In the genomic region with DNA sequence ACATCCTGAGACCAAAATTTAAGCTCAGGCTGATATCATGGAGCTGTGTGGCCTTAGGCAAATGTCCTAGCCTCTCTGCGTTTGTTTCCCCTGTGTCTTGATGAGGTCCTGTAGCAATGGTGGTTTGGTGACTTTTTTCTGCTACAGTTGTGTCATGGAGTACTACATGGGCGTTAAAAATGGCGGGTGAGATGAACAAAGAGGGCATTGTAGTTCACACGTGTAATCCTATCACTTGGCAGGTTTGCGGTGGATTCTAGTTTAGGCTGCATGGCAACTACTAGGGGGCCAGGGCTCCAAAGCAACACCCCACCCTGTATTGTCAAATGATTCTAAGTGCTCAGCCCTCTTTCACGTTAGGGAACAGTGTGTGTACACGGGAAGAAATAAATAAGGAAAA, we compare ENCODE assay signal across 21 mouse cellular contexts. TPM values are rescaled to one million over a fixed set of nuclear protein-coding genes. Genes with fewer than 3 reads are reported as not detected.
DNase-seq lines count a peak whose midpoint lies in the region; ATAC-seq lines count a peak whose summit lies in the region.
"Had no signal": no experiment of that assay in that cellular context is flagged by ENCODE, and none has a peak within 500 bp of the region (broad histone marks: within the 10 kb centered on the region; RNA-seq: fewer than 3 reads in every experiment).

No protein-coding gene starts in this region.

- 67% methylated on average over 7 of the region's 7 CpGs for WGBS in forebrain, embryonic 11.5 days
- WGBS in forebrain, embryonic 16.5 days = 54% methylated on average over 7 of the region's 7 CpGs
- WGBS in hindbrain, embryonic 14.5 days = 49% methylated on average over 7 of the region's 7 CpGs

- peak overlapping the region; percentile 15; the same call in 1 of the 2 replicates for H3K27ac ChIP-seq in forebrain, embryonic 11.5 days (ENCODE audit: low read depth, low read length)
- H3K27ac ChIP-seq in forebrain, embryonic 16.5 days (ENCODE audit: low read length) = no peak overlapping the region; the same call in 1 of the 2 replicates
- peak overlapping the region; percentile 6; the same call in 1 of the 2 replicates for H3K27ac ChIP-seq in hindbrain, embryonic 14.5 days
- H3K27ac ChIP-seq: embryonic facial prominence, embryonic 15.5 days; gastrocnemius, adult 2 months; stomach, postnatal 0 days had no signal

- DNase-seq in forebrain, embryonic 11.5 days (ENCODE audit: low spot score) = no peak
- DNase-seq in retina, postnatal 1 day = peak; percentile 63
- no peak for DNase-seq in retina, embryonic 14.5 days (ENCODE audit: low spot score)
- no peak for DNase-seq in hindbrain, embryonic 14.5 days (ENCODE audit: low spot score)
- no peak for DNase-seq in B cell, adult 2 months
- DNase-seq: adrenal gland, adult 2 months; gastrocnemius, adult 2 months; heart, postnatal 10 days; kidney, adult 2 months; kidney, postnatal 10 days; layer of hippocampus, postnatal 36 days; lung, postnatal 10 days; right cerebral cortex, adult 18-20 months had no signal

- H3K9me3 ChIP-seq in forebrain, embryonic 11.5 days (ENCODE audit: control insufficient read depth, low read length) = no peaks in the 10 kb centered on the region
- no peaks in the 10 kb centered on the region for H3K9me3 ChIP-seq in forebrain, embryonic 16.5 days (ENCODE audit: control insufficient read depth, low read length)
- no peaks in the 10 kb centered on the region for H3K9me3 ChIP-seq in hindbrain, embryonic 14.5 days (ENCODE audit: control insufficient read depth, low read length)
- H3K9me3 ChIP-seq: embryonic facial prominence, embryonic 15.5 days had no signal

- no peak overlapping the region for H3K9ac ChIP-seq in forebrain, embryonic 11.5 days (ENCODE audit: low read length)
- H3K9ac ChIP-seq in forebrain, embryonic 16.5 days (replicated peaks; ENCODE audit: low read depth, low read length) = no peak overlapping the region
- no peak overlapping the region for H3K9ac ChIP-seq in hindbrain, embryonic 14.5 days
- H3K9ac ChIP-seq: embryonic facial prominence, embryonic 15.5 days had no signal

- ATAC-seq in forebrain, embryonic 11.5 days (replicated peaks; ENCODE audit: low FRiP score) = no peak
- no peak for ATAC-seq in forebrain, embryonic 16.5 days
- no peak for ATAC-seq in hindbrain, embryonic 14.5 days (ENCODE audit: low FRiP score)
- no peak for ATAC-seq in erythroblast, adult 5-6 weeks (replicated peaks; ENCODE audit: low FRiP score, poor library complexity, severe bottlenecking)
- ATAC-seq: inflammation-experienced regulatory T-cells, adult 6 months had no signal

- H3K4me2 ChIP-seq in forebrain, embryonic 11.5 days (ENCODE audit: low read depth, low read length, severe bottlenecking) = no peak overlapping the region
- no peak overlapping the region for H3K4me2 ChIP-seq in forebrain, embryonic 16.5 days (ENCODE audit: low read length)
- H3K4me2 ChIP-seq in hindbrain, embryonic 14.5 days (replicated peaks) = no peak overlapping the region
- H3K4me2 ChIP-seq: embryonic facial prominence, embryonic 15.5 days; heart, embryonic 11.5 days had no signal

- no peaks in the 10 kb centered on the region for H3K27me3 ChIP-seq in forebrain, embryonic 11.5 days (ENCODE audit: control insufficient read depth, insufficient read depth, low read length)
- H3K27me3 ChIP-seq in forebrain, embryonic 16.5 days (replicated peaks; ENCODE audit: control insufficient read depth, insufficient read depth, low read length) = no peaks in the 10 kb centered on the region
- H3K27me3 ChIP-seq in hindbrain, embryonic 14.5 days (ENCODE audit: control insufficient read depth, insufficient read depth, low read length) = no peaks in the 10 kb centered on the region

- peaks cover 22% of the 10 kb centered on the region; the same call in 1 of the 2 replicates for H3K4me1 ChIP-seq in forebrain, embryonic 11.5 days (replicated peaks; ENCODE audit: control insufficient read depth, insufficient read depth, low read length)
- peaks cover 70% of the 10 kb centered on the region for H3K4me1 ChIP-seq in forebrain, embryonic 16.5 days (replicated peaks; ENCODE audit: control insufficient read depth, insufficient read depth, low read length)
- H3K4me1 ChIP-seq in hindbrain, embryonic 14.5 days (replicated peaks; ENCODE audit: control insufficient read depth, insufficient read depth, low read length) = peaks cover 43% of the 10 kb centered on the region
- H3K4me1 ChIP-seq: embryonic facial prominence, embryonic 15.5 days had no signal

- H3K36me3 ChIP-seq in forebrain, embryonic 11.5 days (ENCODE audit: control insufficient read depth, insufficient read depth, low read length) = no peaks in the 10 kb centered on the region
- no peaks in the 10 kb centered on the region for H3K36me3 ChIP-seq in forebrain, embryonic 16.5 days (ENCODE audit: control insufficient read depth, insufficient read depth)
- H3K36me3 ChIP-seq in hindbrain, embryonic 14.5 days (replicated peaks; ENCODE audit: control insufficient read depth, insufficient read depth) = no peaks in the 10 kb centered on the region
- H3K36me3 ChIP-seq: embryonic facial prominence, embryonic 15.5 days had no signal

- H3K4me3 ChIP-seq in forebrain, embryonic 11.5 days (ENCODE audit: low read depth, low read length) = no peak overlapping the region
- H3K4me3 ChIP-seq in forebrain, embryonic 16.5 days (replicated peaks; ENCODE audit: low read length) = no peak overlapping the region
- no peak overlapping the region for H3K4me3 ChIP-seq in hindbrain, embryonic 14.5 days (replicated peaks; ENCODE audit: low read length)
- H3K4me3 ChIP-seq: embryonic facial prominence, embryonic 15.5 days; gastrocnemius, adult 2 months had no signal

RNA-seq across cellular contexts. Expression of a gene that starts 21.1 kb away (rescaled TPM):
- 19.2 and 19.5 TPM in 2 replicates for polyA plus RNA-seq in forebrain, embryonic 11.5 days (2014; fragmentation: Nextera tagmentation; extraction: Ambion mirVana)
- 32.4 and 33.9 TPM in 2 replicates for polyA plus RNA-seq in forebrain, embryonic 16.5 days (2015; fragmentation: Nextera tagmentation; extraction: Ambion mirVana)
- polyA plus RNA-seq in hindbrain, embryonic 14.5 days (2014; fragmentation: Nextera tagmentation; extraction: Ambion mirVana) = 18.0 and 19.2 TPM in 2 replicates
- not detected in 2 replicates for total RNA-seq in erythroblast, adult 5-6 weeks (2015; ENCODE audit: low replicate concordance)
- not detected in 2 replicates for total RNA-seq in erythroblast, adult 5-6 weeks (2017; ENCODE audit: low replicate concordance)
- total RNA-seq: megakaryocyte progenitor cell, adult 5-6 weeks had no signal
- polyA plus RNA-seq: inflammation-experienced regulatory T-cells, adult 6 months; thymus, postnatal 0 days had no signal
